Mouse (Mus musculus): ENCODE data around the gene Xlr5c. TPM values are rescaled to one million over a fixed set of nuclear protein-coding genes. Genes with fewer than 3 reads are reported as not detected.
"Not testable (repeated sequence)": the region's sequence is repeated elsewhere in the genome, so short reads cannot be mapped to it uniquely, and the experiment has no call there.

Xlr5c gene
- polyA plus RNA-seq, 1 experiment from 2014 or later, result not detected

DNA sequence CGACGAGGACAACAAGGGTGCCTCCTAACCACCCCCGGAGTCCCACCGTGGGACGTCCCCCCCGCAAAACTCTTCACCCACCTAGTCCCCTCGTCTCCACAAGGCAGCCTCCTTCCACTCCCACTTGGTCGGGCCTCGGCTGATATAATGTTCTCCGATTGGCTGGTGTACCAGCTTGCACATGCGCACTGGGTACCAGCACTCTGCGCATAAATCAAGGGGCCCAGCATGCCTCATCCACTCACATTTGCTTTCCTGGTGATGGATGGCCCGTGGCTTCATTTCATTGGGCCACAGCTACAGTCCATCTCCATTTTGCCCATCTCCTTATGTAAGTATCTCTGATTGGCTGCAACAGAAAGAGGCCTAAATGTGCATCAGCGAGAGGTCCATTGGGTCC, 27.5 kb downstream of the Xlr5c start, which contains the start of gene Xlr3c:
Xlr3c (minus strand) TSS at position 121 of the 400 bp plus-strand sequence.
- H3K4me1 ChIP-seq (replicated peaks; ENCODE audit: control insufficient read depth, insufficient read depth, low read length); H3K9ac ChIP-seq (replicated peaks; ENCODE audit: low read depth, low read length); ATAC-seq; H3K4me2 ChIP-seq (ENCODE audit: low read length); H3K9me3 ChIP-seq (ENCODE audit: control insufficient read depth, low read length); H3K27ac ChIP-seq (ENCODE audit: low read length); H3K4me3 ChIP-seq (replicated peaks; ENCODE audit: low read length); H3K27me3 ChIP-seq (replicated peaks; ENCODE audit: control insufficient read depth, insufficient read depth, low read length); H3K36me3 ChIP-seq (ENCODE audit: control insufficient read depth, insufficient read depth): not testable (repeated sequence)
- WGBS, result 93% methylated on average over 12 of the region's 14 CpGs

GRCm38 (mm10) chrX:73262428-73262827, 30.3 kb downstream of the Xlr5c start:
- not testable (repeated sequence) for H3K27me3 ChIP-seq (replicated peaks; ENCODE audit: control insufficient read depth, insufficient read depth, low read length); H3K9me3 ChIP-seq (ENCODE audit: control insufficient read depth, low read length); H3K27ac ChIP-seq (ENCODE audit: low read length); H3K4me2 ChIP-seq (ENCODE audit: low read length); H3K9ac ChIP-seq (replicated peaks; ENCODE audit: low read depth, low read length); H3K36me3 ChIP-seq (ENCODE audit: control insufficient read depth, insufficient read depth); ATAC-seq; H3K4me3 ChIP-seq (replicated peaks; ENCODE audit: low read length); H3K4me1 ChIP-seq (replicated peaks; ENCODE audit: control insufficient read depth, insufficient read depth, low read length)
- 74% methylated on average over 1 of the region's 2 CpGs for WGBS

DNA sequence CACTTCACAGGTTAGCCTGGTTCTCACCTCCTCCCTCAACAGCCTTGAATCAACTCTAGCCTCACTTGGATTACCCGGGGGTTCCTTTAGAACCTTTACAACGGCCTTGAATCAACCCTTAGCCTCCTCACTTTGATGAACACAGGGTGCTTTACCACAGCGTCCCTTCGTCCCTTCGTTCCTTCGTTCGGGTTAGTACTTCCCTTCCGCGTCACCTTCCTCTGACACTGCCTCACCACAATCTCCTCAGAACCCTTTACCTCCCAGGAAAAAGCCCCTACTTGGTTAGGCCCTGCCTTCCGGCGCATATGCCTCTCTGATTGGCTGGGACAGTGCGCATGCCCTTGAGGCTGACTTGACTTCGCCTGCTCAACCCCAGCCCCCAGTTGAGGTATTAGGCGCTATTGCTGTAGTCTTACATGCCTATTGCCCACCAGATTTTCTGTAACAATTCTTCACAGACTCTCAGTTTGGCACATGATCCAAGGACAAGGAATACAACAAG, 49.9 kb downstream of the Xlr5c start, which contains the start of gene Xlr4c:
Xlr4c (minus strand) TSS at position 310 of the 505 bp plus-strand sequence.
- not testable (repeated sequence) for H3K27me3 ChIP-seq (replicated peaks; ENCODE audit: control insufficient read depth, insufficient read depth, low read length); H3K27ac ChIP-seq (ENCODE audit: low read length); H3K4me1 ChIP-seq (replicated peaks; ENCODE audit: control insufficient read depth, insufficient read depth, low read length); ATAC-seq; H3K9me3 ChIP-seq (ENCODE audit: control insufficient read depth, low read length); H3K4me2 ChIP-seq (ENCODE audit: low read length); H3K9ac ChIP-seq (replicated peaks; ENCODE audit: low read depth, low read length); H3K36me3 ChIP-seq (ENCODE audit: control insufficient read depth, insufficient read depth); H3K4me3 ChIP-seq (replicated peaks; ENCODE audit: low read length)
- 86% methylated on average over 12 of the region's 14 CpGs for WGBS

Other genes starting within 250 kb of the Xlr5c start
- gene Pnma3, start 228.2 kb downstream of the Xlr5c start, polyA plus RNA-seq (2015; fragmentation: Nextera tagmentation; extraction: Ambion mirVana), result 2.5 and 3.0 TPM in 2 replicates
- 0.71 TPM in 1 of 2 replicates, not detected in the other for gene Xlr4a, start 210.5 kb downstream of the Xlr5c start, polyA plus RNA-seq (2015; fragmentation: Nextera tagmentation; extraction: Ambion mirVana)
- 2.3 and 4.3 TPM in 2 replicates for gene Xlr3a, start 195.9 kb downstream of the Xlr5c start, polyA plus RNA-seq (2015; fragmentation: Nextera tagmentation; extraction: Ambion mirVana)
- gene Gm14685, start 175.9 kb downstream of the Xlr5c start, polyA plus RNA-seq (2015; fragmentation: Nextera tagmentation; extraction: Ambion mirVana), result 0.72 and 0.76 TPM in 2 replicates
- not detected in 2 replicates for gene Xlr5b, start 144.2 kb downstream of the Xlr5c start, polyA plus RNA-seq (2015; fragmentation: Nextera tagmentation; extraction: Ambion mirVana)
- 0.86 TPM in 1 of 2 replicates, not detected in the other for gene DXBay18, start 143.5 kb downstream of the Xlr5c start, polyA plus RNA-seq (2015; fragmentation: Nextera tagmentation; extraction: Ambion mirVana)
- not detected in 2 replicates for gene Spin2d, start 116.0 kb downstream of the Xlr5c start, polyA plus RNA-seq (2015; fragmentation: Nextera tagmentation; extraction: Ambion mirVana)
- gene Xlr3b, start 100.8 kb downstream of the Xlr5c start, polyA plus RNA-seq (2015; fragmentation: Nextera tagmentation; extraction: Ambion mirVana), result 12.2 and 13.6 TPM in 2 replicates
- 0.46 and 0.55 TPM in 2 replicates for gene Xlr4b, start 78.6 kb downstream of the Xlr5c start, polyA plus RNA-seq (2015; fragmentation: Nextera tagmentation; extraction: Ambion mirVana)
- 25.5 and 26.4 TPM in 2 replicates for gene F8a, start 64.7 kb downstream of the Xlr5c start, polyA plus RNA-seq (2015; fragmentation: Nextera tagmentation; extraction: Ambion mirVana)
- gene Xlr4c, start 49.8 kb downstream of the Xlr5c start, polyA plus RNA-seq (2015; fragmentation: Nextera tagmentation; extraction: Ambion mirVana), result 0.20 TPM in 1 of 2 replicates, not detected in the other
- not detected in 2 replicates for gene Xlr3c, start 27.6 kb downstream of the Xlr5c start, polyA plus RNA-seq (2015; fragmentation: Nextera tagmentation; extraction: Ambion mirVana)
- gene Xlr5a, start within 50 bp of the Xlr5c start, polyA plus RNA-seq (2015; fragmentation: Nextera tagmentation; extraction: Ambion mirVana), result not detected in 2 replicates
- gene Gm45015, start 43.9 kb upstream of the Xlr5c start, polyA plus RNA-seq (2015; fragmentation: Nextera tagmentation; extraction: Ambion mirVana), result not detected in 2 replicates
- gene Zfp275, start 49.6 kb upstream of the Xlr5c start, polyA plus RNA-seq (2015; fragmentation: Nextera tagmentation; extraction: Ambion mirVana), result 13.2 and 14.1 TPM in 2 replicates
- gene Gm18336, start 105.8 kb upstream of the Xlr5c start, polyA plus RNA-seq (2015; fragmentation: Nextera tagmentation; extraction: Ambion mirVana), result not detected in 2 replicates
- 0.37 and 1.1 TPM in 2 replicates for gene Zfp92, start 118.1 kb upstream of the Xlr5c start, polyA plus RNA-seq (2015; fragmentation: Nextera tagmentation; extraction: Ambion mirVana)
- gene Trex2, start 142.4 kb upstream of the Xlr5c start, polyA plus RNA-seq (2015; fragmentation: Nextera tagmentation; extraction: Ambion mirVana), result not detected in 2 replicates
- gene Haus7, start 166.1 kb upstream of the Xlr5c start, polyA plus RNA-seq (2015; fragmentation: Nextera tagmentation; extraction: Ambion mirVana), result 59.5 and 60.1 TPM in 2 replicates
- 14.9 and 21.1 TPM in 2 replicates for gene Bgn, start 190.6 kb upstream of the Xlr5c start, polyA plus RNA-seq (2015; fragmentation: Nextera tagmentation; extraction: Ambion mirVana)
- gene Atp2b3, start 210.1 kb upstream of the Xlr5c start, polyA plus RNA-seq (2015; fragmentation: Nextera tagmentation; extraction: Ambion mirVana), result 3.7 and 6.1 TPM in 2 replicates

All from forebrain, embryonic 16.5 days (tissue).